Mouse (Mus musculus): ENCODE data around the gene Abr. TPM values are rescaled to one million over a fixed set of nuclear protein-coding genes. Genes with fewer than 3 reads are reported as not detected.

Abr gene
- polyA plus RNA-seq, 1 experiment, result 215 TPM

DNA sequence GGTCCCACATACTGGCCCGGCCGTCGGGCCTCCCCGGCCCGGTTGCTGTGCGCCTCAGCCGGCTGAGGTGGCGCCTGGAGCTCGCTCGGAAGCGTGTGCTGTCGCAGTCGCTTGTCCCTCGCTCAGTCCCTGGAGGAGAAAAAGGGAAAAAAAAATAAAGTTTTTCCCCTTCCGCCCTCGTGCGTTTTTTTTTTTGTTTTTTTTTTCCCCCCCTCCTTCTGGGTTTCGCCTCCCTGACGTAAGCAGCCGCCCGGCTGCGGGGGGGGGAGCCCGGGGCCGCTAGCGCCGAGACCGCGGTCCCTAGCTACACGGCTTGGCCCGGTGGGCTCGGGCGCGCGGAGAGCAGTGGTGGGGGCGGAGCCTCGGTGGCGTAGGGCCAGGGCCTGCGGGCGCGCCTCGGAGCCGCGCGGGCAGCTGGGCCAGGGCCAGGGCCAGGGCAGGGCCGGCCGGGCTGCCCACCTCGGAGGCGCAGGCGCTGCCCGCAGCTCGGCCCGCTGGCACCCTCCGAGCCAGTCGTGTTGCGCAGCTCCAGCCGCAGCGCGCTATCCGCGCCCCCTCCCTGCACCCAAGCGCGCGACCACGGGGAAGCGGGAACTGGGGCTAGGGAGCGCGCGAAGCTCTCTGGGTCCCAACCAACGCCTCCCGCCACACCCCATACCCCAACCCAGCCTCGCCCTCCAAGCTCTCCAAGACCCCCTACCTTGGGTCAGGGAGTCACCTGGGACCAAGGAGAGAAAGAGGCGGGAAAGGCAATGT lies 1.3 kb upstream of the Abr start:
- peak; percentile 72 for DNase-seq (ENCODE audit: low read depth)
- TF ChIP-seq CTCF (IDR thresholded peaks at IDR 0.05; ENCODE audit: borderline replicate concordance, extremely low read depth, insufficient read depth, insufficient read length) (no peak), POLR2A (IDR thresholded peaks at IDR 0.05; ENCODE audit: borderline replicate concordance, extremely low read depth, insufficient read depth, insufficient read length, poor library complexity, severe bottlenecking) (no peak)

DNA sequence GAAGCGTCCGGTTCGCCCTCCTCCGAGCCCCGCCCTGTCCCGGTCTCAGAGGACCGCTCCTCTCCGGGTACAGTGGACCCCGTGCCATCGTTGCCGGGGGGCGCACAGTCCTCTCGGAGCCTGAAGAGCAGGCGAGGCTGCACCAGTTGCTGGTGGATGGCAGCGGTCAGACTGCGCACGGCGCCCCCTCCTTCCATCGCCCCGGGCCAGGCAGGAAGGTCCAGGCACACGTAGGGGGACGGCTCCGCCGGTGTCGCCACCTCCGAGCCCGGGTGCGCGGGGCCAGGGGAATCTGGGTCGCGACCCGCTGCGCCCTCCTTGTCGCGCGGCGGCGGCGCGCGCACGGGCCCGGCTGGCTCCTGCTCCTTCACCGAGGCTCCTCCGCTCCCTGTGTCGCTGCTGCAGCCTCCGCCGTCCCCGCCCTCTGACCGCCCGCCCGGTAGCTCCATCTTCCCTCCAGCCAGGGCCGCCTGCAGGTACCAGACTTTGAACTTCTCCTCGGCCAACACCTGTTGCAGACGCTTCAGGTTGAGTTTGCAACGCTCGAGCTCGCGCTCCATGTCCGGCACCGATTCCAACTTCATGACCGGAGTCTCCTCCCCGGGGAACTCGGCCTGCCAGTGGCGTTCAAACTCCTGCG lies 572 bp upstream of the Abr start:
- DNase-seq (ENCODE audit: low read depth), result peak; percentile 20
- TF ChIP-seq POLR2A (IDR thresholded peaks at IDR 0.05; ENCODE audit: borderline replicate concordance, extremely low read depth, insufficient read depth, insufficient read length, poor library complexity, severe bottlenecking) (no peak), CTCF (IDR thresholded peaks at IDR 0.05; ENCODE audit: borderline replicate concordance, extremely low read depth, insufficient read depth, insufficient read length) (no peak)

DNA sequence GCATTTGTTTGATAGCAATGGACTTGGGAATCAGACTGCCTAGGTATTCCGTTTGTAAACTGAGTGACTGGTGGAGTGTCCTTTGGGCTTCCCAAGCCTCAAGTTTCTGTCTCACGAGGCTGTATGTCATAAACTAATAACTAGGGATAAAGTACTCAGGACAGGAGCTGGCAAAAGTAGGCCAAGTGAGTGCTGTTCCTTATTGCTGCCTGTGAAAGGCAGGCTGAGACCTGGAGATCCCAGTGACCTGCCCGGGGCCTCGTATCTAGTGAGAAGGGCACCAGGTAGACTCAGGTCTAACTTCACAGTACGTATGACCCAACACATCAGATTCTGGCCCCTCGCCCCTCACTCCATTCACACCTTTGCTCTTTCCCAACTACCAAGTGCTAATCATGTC lies 4.0 kb downstream of the Abr start:
- no peak for DNase-seq (ENCODE audit: low read depth)
- TF ChIP-seq CTCF (IDR thresholded peaks at IDR 0.05; ENCODE audit: borderline replicate concordance, extremely low read depth, insufficient read depth, insufficient read length) (no peak), POLR2A (IDR thresholded peaks at IDR 0.05; ENCODE audit: borderline replicate concordance, extremely low read depth, insufficient read depth, insufficient read length, poor library complexity, severe bottlenecking) (no peak)

GRCm38 (mm10) chr11:76614246-76614645 lies 7.9 kb downstream of the Abr start:
- TF ChIP-seq CTCF (IDR thresholded peaks at IDR 0.05; ENCODE audit: borderline replicate concordance, extremely low read depth, insufficient read depth, insufficient read length) (no peak), POLR2A (IDR thresholded peaks at IDR 0.05; ENCODE audit: borderline replicate concordance, extremely low read depth, insufficient read depth, insufficient read length, poor library complexity, severe bottlenecking) (no peak)
- no peak for DNase-seq (ENCODE audit: low read depth)

- TF ChIP-seq POLR2A (IDR thresholded peaks at IDR 0.05; ENCODE audit: borderline replicate concordance, extremely low read depth, insufficient read depth, insufficient read length, poor library complexity, severe bottlenecking) (peak; percentile 12; the same call in 1 of the 2 replicates), CTCF (IDR thresholded peaks at IDR 0.05; ENCODE audit: borderline replicate concordance, extremely low read depth, insufficient read depth, insufficient read length) (no peak)
- DNase-seq (ENCODE audit: low read depth), result peak; percentile 89
Measured at GRCm38 (mm10) chr11:76612638-76613104, 9.4 kb downstream of the Abr start.

DNA sequence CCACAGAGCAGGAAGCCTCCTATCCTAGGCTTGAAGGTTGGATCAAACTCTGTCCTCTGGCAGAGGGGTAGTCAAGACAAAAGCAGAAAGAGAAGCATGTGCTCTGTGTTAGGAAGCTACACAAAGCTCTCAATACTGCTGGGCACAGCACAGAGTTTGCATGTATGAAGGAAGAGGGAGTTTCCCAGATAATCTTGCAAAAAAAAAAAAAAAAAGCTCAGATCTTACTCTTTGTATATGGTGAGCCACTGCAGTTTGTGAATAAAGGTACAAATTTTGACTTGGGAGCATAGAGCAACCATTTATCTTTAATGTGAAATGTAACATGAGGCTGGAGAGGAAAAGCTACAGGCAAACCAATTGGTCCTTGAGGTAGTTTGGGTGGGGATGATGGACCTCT lies 11.2 kb downstream of the Abr start:
- TF ChIP-seq CTCF (IDR thresholded peaks at IDR 0.05; ENCODE audit: borderline replicate concordance, extremely low read depth, insufficient read depth, insufficient read length) (no peak), POLR2A (IDR thresholded peaks at IDR 0.05; ENCODE audit: borderline replicate concordance, extremely low read depth, insufficient read depth, insufficient read length, poor library complexity, severe bottlenecking) (no peak)
- no peak for DNase-seq (ENCODE audit: low read depth)

GRCm38 (mm10) chr11:76606521-76606920 lies 15.6 kb downstream of the Abr start:
- DNase-seq (ENCODE audit: low read depth), result peak; percentile 53
- TF ChIP-seq CTCF (IDR thresholded peaks at IDR 0.05; ENCODE audit: borderline replicate concordance, extremely low read depth, insufficient read depth, insufficient read length), result no peak
- no peak for TF ChIP-seq POLR2A (IDR thresholded peaks at IDR 0.05; ENCODE audit: borderline replicate concordance, extremely low read depth, insufficient read depth, insufficient read length, poor library complexity, severe bottlenecking)

- TF ChIP-seq POLR2A (IDR thresholded peaks at IDR 0.05; ENCODE audit: borderline replicate concordance, extremely low read depth, insufficient read depth, insufficient read length, poor library complexity, severe bottlenecking) (no peak), CTCF (IDR thresholded peaks at IDR 0.05; ENCODE audit: borderline replicate concordance, extremely low read depth, insufficient read depth, insufficient read length) (no peak)
- no peak for DNase-seq (ENCODE audit: low read depth)
Measured at GRCm38 (mm10) chr11:76599219-76599618, 22.9 kb downstream of the Abr start.

DNA sequence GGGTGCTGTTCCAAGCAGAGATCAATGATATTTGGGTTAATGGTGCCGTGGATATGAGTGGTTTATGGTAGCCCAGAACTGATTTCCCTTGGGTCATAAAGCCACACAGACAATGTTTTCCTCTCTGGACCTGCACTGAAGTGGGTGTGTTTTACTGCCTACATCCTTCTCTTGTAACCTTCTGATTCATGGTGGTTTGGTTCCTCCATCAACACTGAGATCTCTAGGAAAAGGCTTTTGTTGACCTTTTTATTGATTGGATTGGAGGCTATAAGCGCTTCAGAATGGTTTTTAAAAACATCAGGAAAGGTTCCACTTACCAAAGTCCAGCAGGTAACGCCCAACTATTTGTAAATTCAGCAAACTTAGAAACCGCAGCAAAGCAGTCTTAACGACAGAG lies 23.4 kb downstream of the Abr start:
- TF ChIP-seq POLR2A (IDR thresholded peaks at IDR 0.05; ENCODE audit: borderline replicate concordance, extremely low read depth, insufficient read depth, insufficient read length, poor library complexity, severe bottlenecking) (no peak), CTCF (IDR thresholded peaks at IDR 0.05; ENCODE audit: borderline replicate concordance, extremely low read depth, insufficient read depth, insufficient read length) (no peak)

GRCm38 (mm10) chr11:76593620-76594326 lies 28.3 kb downstream of the Abr start:
- DNase-seq (ENCODE audit: low read depth), result no peak
- TF ChIP-seq POLR2A (IDR thresholded peaks at IDR 0.05; ENCODE audit: borderline replicate concordance, extremely low read depth, insufficient read depth, insufficient read length, poor library complexity, severe bottlenecking), result no peak
- TF ChIP-seq CTCF (IDR thresholded peaks at IDR 0.05; ENCODE audit: borderline replicate concordance, extremely low read depth, insufficient read depth, insufficient read length), result no peak

More for the DNA sequence above, 23.4 kb downstream of the Abr start:
- DNase-seq (ENCODE audit: low read depth), result no peak

DNA sequence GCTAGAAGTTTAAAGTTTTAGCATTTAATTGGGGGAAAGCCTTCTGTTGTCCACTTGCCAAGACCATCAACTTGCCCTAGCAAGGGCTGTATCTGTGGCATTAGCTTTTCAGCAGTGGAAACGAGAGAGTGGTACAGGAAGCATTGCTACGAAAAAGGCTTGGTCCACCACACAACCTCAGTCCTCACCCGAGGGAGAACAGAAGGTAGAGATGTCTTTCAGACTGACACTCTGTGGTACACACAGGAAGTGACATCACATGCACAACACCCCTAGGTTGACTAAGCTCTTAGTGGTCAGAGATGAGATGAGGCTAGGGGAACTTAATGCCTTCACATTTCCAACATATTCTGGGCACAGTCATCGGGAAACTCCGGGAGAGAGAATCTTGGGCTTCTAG lies 32.4 kb downstream of the Abr start:
- TF ChIP-seq POLR2A (IDR thresholded peaks at IDR 0.05; ENCODE audit: borderline replicate concordance, extremely low read depth, insufficient read depth, insufficient read length, poor library complexity, severe bottlenecking), result no peak
- TF ChIP-seq CTCF (IDR thresholded peaks at IDR 0.05; ENCODE audit: borderline replicate concordance, extremely low read depth, insufficient read depth, insufficient read length), result no peak
- no peak for DNase-seq (ENCODE audit: low read depth)

Data from brain, embryonic 14.5 days (tissue).